Mouse (Mus musculus) liver, embryonic 13.5 days (tissue): ENCODE measurements at regions not wholly inside any gene's neighbourhood (a gene's known extent, or its start where the extent isn't known, plus 50 kb on each side); places are given as distances from the start of the nearest gene placed in this dataset.

Experiments
- ATAC-seq: fragments of 200-750 bp; cut with Nextera tagmentation; 2 replicates; pipeline ENCODE4 v1.8.0; 2017; ENCODE audit warnings: low read depth, mild to moderate bottlenecking, moderate number of reproducible peaks, moderate library complexity
- DNase-seq: peaks from one replicate; pipeline ENCODE4 v3.0.0; 2022
- H3K27ac ChIP-seq: fragments of 300-500 bp; sonication (generic); 2 replicates; pipeline ENCODE4 v1.5.1; 2015; ENCODE audit warnings: moderate library complexity, mild to moderate bottlenecking, inconsistent platforms
- H3K27me3 ChIP-seq: fragments of 300-500 bp; sonication (generic); 2 replicates; pipeline ENCODE4 v1.6.1; 2015; ENCODE audit warnings: mild to moderate bottlenecking, inconsistent platforms
- H3K36me3 ChIP-seq: fragments of 300-500 bp; sonication (generic); 2 replicates; pipeline ENCODE4 v1.6.1; 2015; ENCODE audit warnings: mild to moderate bottlenecking, inconsistent platforms
- H3K4me1 ChIP-seq: fragments of 300-500 bp; sonication (generic); replicated peaks from 2 replicates; pipeline ENCODE4 v1.6.1; 2015; ENCODE audit warnings: inconsistent platforms
- H3K4me2 ChIP-seq: fragments of 300-500 bp; sonication (generic); 2 replicates; pipeline ENCODE4 v1.6.1; 2015; ENCODE audit warnings: inconsistent platforms, mild to moderate bottlenecking, moderate library complexity
- H3K4me3 ChIP-seq: fragments of 300-500 bp; sonication (generic); replicated peaks from 2 replicates; pipeline ENCODE4 v1.5.1; 2015; ENCODE audit warnings: mild to moderate bottlenecking, inconsistent platforms
- H3K9ac ChIP-seq: fragments of 300-500 bp; sonication (generic); 2 replicates; pipeline ENCODE4 v1.6.1; 2015; ENCODE audit warnings: mild to moderate bottlenecking, inconsistent platforms
- H3K9me3 ChIP-seq: fragments of 300-500 bp; sonication (generic); replicated peaks from 2 replicates; pipeline ENCODE4 v1.6.1; 2016; ENCODE audit warnings: inconsistent platforms
- WGBS: fragments of 180-500 bp; shearing (Covaris S2); methylation state at CpG from one replicate; pipeline ENCODE4 v1.1.7; 2015; ENCODE audit not compliant: insufficient replicate concordance; 5-methylcytosine and 5-hydroxymethylcytosine counted together

GRCm38 (mm10) chr10:120551851-120552281 is 75.6 kb upstream of the Hmga2 start:
- Histone ChIP-seq H3K27me3 (peaks cover 28% of the 10 kb centered on the region), H3K9ac (no peak overlapping the region), H3K36me3 (no peaks in the 10 kb centered on the region), H3K9me3 (no peaks in the 10 kb centered on the region), H3K4me1 (peaks cover 15% of the 10 kb centered on the region), H3K4me2 (peak overlapping the region; percentile 74), H3K4me3 (peak overlapping the region; percentile 56), H3K27ac (no peak overlapping the region)
- ATAC-seq (no peak), DNase-seq (no peak)
- WGBS, result 5% methylated on average over 18 of the region's 18 CpGs

DNA sequence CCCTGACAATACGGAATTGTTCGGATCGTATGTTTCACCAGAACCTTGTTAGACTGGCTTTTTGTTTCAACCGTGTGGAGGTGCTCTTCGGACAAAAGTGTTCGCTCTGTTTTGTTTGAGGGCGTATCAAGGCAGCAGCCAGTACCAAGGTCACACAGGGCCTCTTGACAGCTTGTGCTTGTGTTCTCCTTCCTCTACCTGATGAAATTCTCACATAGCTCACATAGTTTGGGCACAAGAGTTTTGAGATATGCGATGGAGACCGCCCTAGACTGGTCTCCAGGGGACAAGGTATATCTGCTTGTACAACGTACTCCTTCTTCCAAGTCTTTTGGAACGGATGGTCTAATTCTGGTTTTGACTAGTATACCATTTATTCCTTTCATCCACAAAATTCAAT is 70.9 kb upstream of the Hmga2 start:
- H3K36me3 ChIP-seq, result no peaks in the 10 kb centered on the region
- no peak overlapping the region for H3K4me2 ChIP-seq
- WGBS, result 81% methylated on average over 11 of the region's 11 CpGs
- no peak overlapping the region for H3K4me3 ChIP-seq
- no peak overlapping the region for H3K27ac ChIP-seq
- no peak overlapping the region for H3K9ac ChIP-seq
- peaks cover 4% of the 10 kb centered on the region; the same call in 1 of the 2 replicates for H3K4me1 ChIP-seq
- no peaks in the 10 kb centered on the region for H3K9me3 ChIP-seq
- peaks cover 15% of the 10 kb centered on the region for H3K27me3 ChIP-seq
- DNase-seq, result no peak
- no peak for ATAC-seq

DNA sequence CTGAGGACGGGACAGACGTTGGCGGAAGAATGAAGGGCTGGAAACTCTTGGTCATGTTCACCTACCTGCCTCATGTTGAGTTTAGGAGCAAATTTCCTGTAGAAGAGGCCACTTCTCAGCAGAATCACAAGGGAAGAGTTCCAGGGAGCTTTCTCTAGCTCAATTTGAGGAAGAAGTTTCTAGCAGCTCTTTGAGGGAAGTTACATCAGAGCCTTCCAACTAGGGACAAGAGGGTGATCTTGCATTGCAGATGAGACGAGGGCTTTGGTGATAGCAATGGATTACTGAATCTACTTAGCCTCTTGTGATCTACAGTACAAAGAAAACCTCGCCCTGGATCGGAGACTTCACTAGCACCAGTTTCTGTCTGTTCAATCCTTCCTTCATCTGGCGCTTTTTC is 65.3 kb upstream of the Hmga2 start:
- Histone ChIP-seq H3K27me3 (no peaks in the 10 kb centered on the region), H3K4me3 (no peak overlapping the region), H3K36me3 (no peaks in the 10 kb centered on the region), H3K4me1 (no peaks in the 10 kb centered on the region), H3K27ac (no peak overlapping the region), H3K4me2 (no peak overlapping the region), H3K9me3 (no peaks in the 10 kb centered on the region), H3K9ac (no peak overlapping the region)
- no peak for DNase-seq
- WGBS, result 62% methylated on average over 7 of the region's 7 CpGs
- no peak for ATAC-seq

DNA sequence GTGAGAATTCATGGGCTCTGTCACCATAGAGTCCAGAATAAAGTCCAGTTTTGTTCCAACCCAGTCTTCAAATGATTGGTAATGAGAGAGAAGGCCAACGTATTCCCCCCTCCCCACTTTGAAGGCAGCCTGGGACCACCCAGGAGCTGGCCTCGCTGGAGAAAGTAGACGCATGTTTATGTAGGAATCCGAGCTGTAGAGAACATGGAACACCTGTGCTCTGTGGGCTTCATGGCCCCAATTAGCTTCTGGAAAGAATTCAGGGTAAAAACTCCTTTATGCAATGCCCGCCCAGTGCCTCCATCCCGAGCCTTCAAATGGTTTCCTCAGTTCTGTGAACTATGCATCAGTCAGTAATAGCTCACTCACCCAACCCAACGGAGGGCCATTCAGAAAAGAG is 62.3 kb upstream of the Hmga2 start:
- Histone ChIP-seq H3K36me3 (no peaks in the 10 kb centered on the region), H3K9me3 (no peaks in the 10 kb centered on the region), H3K9ac (no peak overlapping the region), H3K4me2 (no peak overlapping the region), H3K4me3 (no peak overlapping the region), H3K4me1 (no peaks in the 10 kb centered on the region), H3K27ac (no peak overlapping the region), H3K27me3 (no peaks in the 10 kb centered on the region)
- DNase-seq (no peak), ATAC-seq (no peak)
- 65% methylated on average over 7 of the region's 7 CpGs for WGBS

DNA sequence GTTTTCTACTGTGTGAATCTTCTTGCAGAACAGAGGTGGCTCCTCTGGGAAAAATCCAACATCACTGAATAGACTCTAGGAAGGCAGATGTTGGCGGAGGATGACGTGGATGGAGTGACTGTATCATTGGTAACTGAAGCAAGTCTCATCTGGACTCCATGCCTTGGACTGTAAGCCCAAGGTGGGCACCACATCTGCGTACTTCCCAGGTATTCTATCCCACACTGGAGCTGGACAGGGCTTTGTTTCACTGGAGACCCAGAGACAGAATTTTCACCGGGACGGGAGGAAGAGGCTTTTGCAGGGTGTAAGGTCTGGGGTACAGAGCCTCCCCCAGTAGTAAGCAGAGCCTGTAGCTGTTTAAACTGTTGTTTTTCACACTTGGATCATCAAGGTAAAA is 52.1 kb upstream of the Hmga2 start:
- DNase-seq (no peak), ATAC-seq (no peak)
- 77% methylated on average over 5 of the region's 5 CpGs for whole genome bisulfite sequencing
- no peak overlapping the region for H3K4me2 ChIP-seq
- H3K9me3 ChIP-seq, result no peaks in the 10 kb centered on the region
- no peaks in the 10 kb centered on the region for H3K36me3 ChIP-seq
- H3K27me3 ChIP-seq, result no peaks in the 10 kb centered on the region
- no peak overlapping the region for H3K27ac ChIP-seq
- no peaks in the 10 kb centered on the region for H3K4me1 ChIP-seq
- H3K9ac ChIP-seq, result no peak overlapping the region
- no peak overlapping the region for H3K4me3 ChIP-seq

DNA sequence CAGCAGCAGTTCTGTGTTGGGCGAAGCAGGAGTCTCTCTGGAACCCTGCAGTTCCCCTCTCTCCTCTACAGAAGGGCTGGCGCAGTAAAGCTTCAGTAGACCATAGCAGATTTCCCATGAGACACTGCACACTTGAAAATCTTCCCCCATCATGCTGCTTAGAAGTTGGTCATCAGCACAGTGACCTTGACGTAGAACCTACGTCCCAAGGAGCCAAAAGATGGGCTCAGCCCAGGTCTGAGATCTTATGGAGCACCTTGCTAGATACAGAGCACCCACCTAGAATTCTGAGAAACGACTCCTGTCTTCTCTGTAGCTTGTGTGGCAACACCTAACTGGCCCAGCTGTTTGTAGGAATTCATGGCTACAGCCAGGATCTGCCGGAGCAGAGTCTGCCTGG is 51.7 kb upstream of the Hmga2 start:
- no peak for DNase-seq

DNA sequence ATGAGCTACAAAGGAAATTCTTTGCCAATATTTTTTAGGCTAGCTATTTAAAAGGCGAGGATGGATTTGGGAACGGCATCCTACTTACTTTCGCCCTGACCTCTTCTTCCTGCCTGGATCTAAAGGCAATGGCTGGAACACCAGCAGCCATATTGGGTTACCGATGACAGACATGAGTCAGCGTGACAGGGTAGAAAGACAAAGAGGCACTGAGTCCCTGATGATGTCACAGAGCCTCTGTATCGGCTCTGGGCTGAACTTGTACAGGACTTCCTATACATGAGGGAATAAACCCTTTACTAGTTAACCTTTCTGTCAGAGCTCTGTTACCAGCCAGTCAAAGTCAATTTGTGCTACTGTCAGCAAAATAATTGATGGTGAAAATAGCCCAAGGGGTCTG is 50.7 kb upstream of the Hmga2 start:
- WGBS, result 75% methylated on average over 6 of the region's 6 CpGs
- ATAC-seq, result no peak
- H3K9ac ChIP-seq, result no peak overlapping the region
- no peak for DNase-seq
- H3K27me3 ChIP-seq, result no peaks in the 10 kb centered on the region
- no peak overlapping the region for H3K4me2 ChIP-seq
- H3K36me3 ChIP-seq, result no peaks in the 10 kb centered on the region
- no peak overlapping the region for H3K27ac ChIP-seq
- H3K4me3 ChIP-seq, result no peak overlapping the region
- H3K4me1 ChIP-seq, result no peaks in the 10 kb centered on the region
- H3K9me3 ChIP-seq, result no peaks in the 10 kb centered on the region

More for the DNA sequence above, 51.7 kb upstream of the Hmga2 start:
- no peaks in the 10 kb centered on the region for H3K4me1 ChIP-seq
- no peak for ATAC-seq
- H3K9me3 ChIP-seq, result no peaks in the 10 kb centered on the region
- H3K4me2 ChIP-seq, result no peak overlapping the region
- no peaks in the 10 kb centered on the region for H3K27me3 ChIP-seq
- 73% methylated on average over 6 of the region's 6 CpGs for WGBS
- H3K4me3 ChIP-seq, result no peak overlapping the region
- H3K27ac ChIP-seq, result no peak overlapping the region
- H3K9ac ChIP-seq, result no peak overlapping the region
- H3K36me3 ChIP-seq, result no peaks in the 10 kb centered on the region
